Mouse (Mus musculus) stomach, embryonic 15.5 days (tissue): ENCODE measurements around the gene Prph. TPM values are rescaled to one million over a fixed set of nuclear protein-coding genes. Genes with fewer than 3 reads are reported as not detected.
"Not testable (repeated sequence)": the region's sequence is repeated elsewhere in the genome, so short reads cannot be mapped to it uniquely, and the experiment has no call there.

Experiments used
- ATAC-seq: fragments of 200-750 bp; cut with Nextera tagmentation; 2 replicates; pipeline ENCODE4 v1.8.0; 2017; ENCODE audit warnings: low read depth, moderate number of reproducible peaks, moderate TSS enrichment; ENCODE audit not compliant: insufficient read depth, low FRiP score
- H3K27ac ChIP-seq: fragments of 300-500 bp; sonication (generic); 2 replicates; pipeline ENCODE4 v1.5.1; 2015; ENCODE audit warnings: mild to moderate bottlenecking, inconsistent platforms
- H3K27me3 ChIP-seq: fragments of 300-500 bp; sonication (generic); replicated peaks from 2 replicates; pipeline ENCODE4 v1.6.1; 2015; ENCODE audit warnings: inconsistent platforms
- H3K36me3 ChIP-seq: fragments of 300-500 bp; sonication (generic); 2 replicates; pipeline ENCODE4 v1.6.1; 2015; ENCODE audit warnings: inconsistent platforms
- H3K4me1 ChIP-seq: fragments of 300-500 bp; sonication (generic); 2 replicates; pipeline ENCODE4 v1.6.1; 2015; ENCODE audit warnings: inconsistent platforms
- H3K4me2 ChIP-seq: fragments of 300-500 bp; sonication (generic); 2 replicates; pipeline ENCODE4 v1.6.1; 2015; ENCODE audit warnings: mild to moderate bottlenecking, inconsistent platforms
- H3K4me3 ChIP-seq: fragments of 300-500 bp; sonication (generic); replicated peaks from 2 replicates; pipeline ENCODE4 v1.5.1; 2015; ENCODE audit warnings: inconsistent platforms
- H3K9ac ChIP-seq: fragments of 300-500 bp; sonication (generic); 2 replicates; pipeline ENCODE4 v1.6.1; 2015; ENCODE audit warnings: inconsistent platforms
- H3K9me3 ChIP-seq: fragments of 300-500 bp; sonication (generic); 2 replicates; pipeline ENCODE4 v1.6.1; 2016; ENCODE audit warnings: inconsistent platforms
- WGBS: fragments of 180-500 bp; shearing (Covaris S2); methylation state at CpG from one replicate; pipeline ENCODE4 v1.1.7; 2015; 5-methylcytosine and 5-hydroxymethylcytosine counted together
- polyA plus RNA-seq: library from polyadenylated mRNA; unstranded; fragments of >200 nt; fragmentation: Nextera tagmentation; extraction: Ambion mirVana; gene quantifications from 2 replicates; pipeline ENCODE4 v1.2.1, GENCODE M21; 2015

The Prph gene
- polyA plus RNA-seq, 1 experiment from 2014 or later = 38.7 TPM

DNA sequence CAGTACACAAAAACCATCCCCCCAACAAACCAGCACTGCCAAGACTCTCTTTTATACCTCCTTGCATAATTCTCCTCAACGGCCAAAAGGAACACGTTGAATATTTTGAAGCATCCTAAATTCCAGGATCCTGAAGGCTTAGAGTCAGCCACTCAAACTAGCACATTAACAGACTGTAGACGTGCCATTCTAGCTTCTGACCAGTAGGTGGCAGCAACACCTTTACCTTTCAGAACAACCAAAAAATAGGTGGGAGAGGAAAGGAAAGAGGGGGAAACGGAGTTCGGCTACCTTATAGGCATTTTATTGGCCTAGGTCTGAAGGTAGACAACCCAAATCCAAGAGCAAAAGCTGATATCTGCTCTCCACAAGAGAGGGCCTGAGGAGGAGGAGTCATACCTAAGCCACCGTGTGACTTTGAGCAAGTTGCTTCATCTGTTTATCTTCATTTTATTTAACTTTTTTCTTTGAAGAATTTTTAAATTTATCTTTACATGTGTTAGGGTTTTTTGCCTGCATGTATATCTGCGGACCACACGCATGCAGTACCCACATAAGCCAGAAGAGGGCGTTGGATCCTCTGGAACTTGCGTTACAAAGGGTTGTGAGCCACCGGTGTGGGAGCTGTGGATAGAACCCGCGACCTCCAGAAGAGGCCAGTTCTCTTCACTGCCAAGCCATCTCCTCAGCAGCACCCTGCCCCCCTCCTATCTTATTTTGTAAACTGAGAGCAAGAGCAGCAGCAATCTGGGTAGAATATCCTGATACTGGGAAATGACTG is 5.3 kb upstream of the Prph start:
- Histone ChIP-seq H3K27me3 (peaks cover 15% of the 10 kb centered on the region), H3K9ac (no peak overlapping the region), H3K4me2 (no peak overlapping the region), H3K36me3 (no peaks in the 10 kb centered on the region), H3K4me1 (0 out of 2 replicates have a peak, but pooled peaks cover 3% of the 10 kb centered on the region), H3K4me3 (no peak overlapping the region), H3K9me3 (no peaks in the 10 kb centered on the region), H3K27ac (no peak overlapping the region)
- 32% methylated on average over 13 of the region's 13 CpGs for WGBS
- no peak for ATAC-seq

DNA sequence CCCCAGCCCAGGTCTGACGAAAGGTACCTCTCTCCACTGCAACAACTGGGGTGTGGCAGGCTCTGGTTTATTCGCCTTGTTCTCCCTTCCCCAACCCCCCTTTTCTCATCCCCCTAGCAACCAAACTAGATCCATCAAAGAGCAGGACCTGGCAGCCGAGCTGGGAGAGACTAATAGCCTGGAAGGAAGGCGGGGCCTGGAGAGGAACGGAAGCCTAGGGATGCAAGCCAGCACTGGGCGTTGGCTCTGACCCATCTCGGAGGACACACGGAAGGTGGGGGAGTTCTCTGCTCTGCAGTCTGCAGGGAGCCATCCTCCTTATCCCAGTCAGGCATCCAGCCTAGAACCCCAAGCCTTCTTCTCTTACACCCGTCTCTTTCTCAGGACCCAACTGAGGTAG is 1.6 kb upstream of the Prph start:
- 10% methylated on average over 9 of the region's 9 CpGs for WGBS
- H3K9me3 ChIP-seq = no peaks in the 10 kb centered on the region
- no peak for ATAC-seq
- H3K9ac ChIP-seq = no peak overlapping the region
- H3K36me3 ChIP-seq = no peaks in the 10 kb centered on the region
- no peak overlapping the region for H3K4me3 ChIP-seq
- peaks cover 50% of the 10 kb centered on the region for H3K27me3 ChIP-seq
- H3K4me2 ChIP-seq = no peak overlapping the region
- no peak overlapping the region for H3K27ac ChIP-seq
- H3K4me1 ChIP-seq = peaks cover 16% of the 10 kb centered on the region

DNA sequence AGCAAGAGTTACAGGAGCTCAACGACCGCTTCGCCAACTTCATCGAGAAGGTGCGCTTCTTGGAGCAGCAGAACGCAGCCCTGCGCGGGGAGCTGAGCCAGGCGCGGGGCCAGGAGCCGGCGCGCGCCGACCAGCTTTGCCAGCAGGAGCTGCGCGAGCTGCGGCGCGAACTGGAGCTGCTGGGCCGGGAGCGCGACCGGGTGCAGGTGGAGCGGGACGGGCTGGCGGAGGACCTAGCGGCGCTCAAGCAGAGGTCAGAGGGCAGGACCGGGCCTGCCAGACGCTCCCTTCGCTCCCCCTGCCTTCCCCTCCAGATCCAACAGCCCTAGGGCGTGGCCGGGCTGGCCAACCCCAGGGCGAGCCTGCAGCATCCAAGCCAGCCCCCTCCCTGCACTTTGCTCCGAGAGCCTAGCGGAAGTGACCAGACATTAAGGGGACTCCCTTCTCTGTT is 562 bp downstream of the Prph start:
- H3K4me2 ChIP-seq = peak overlapping the region; percentile 79
- no peaks in the 10 kb centered on the region for H3K9me3 ChIP-seq
- peaks cover 16% of the 10 kb centered on the region for H3K4me1 ChIP-seq
- ATAC-seq = no peak; the same call in 1 of the 2 replicates
- WGBS = under 1% methylated on average over 37 of the region's 37 CpGs
- H3K4me3 ChIP-seq = peak overlapping the region; percentile 36
- H3K9ac ChIP-seq = no peak overlapping the region
- peaks cover 58% of the 10 kb centered on the region for H3K27me3 ChIP-seq
- no peaks in the 10 kb centered on the region for H3K36me3 ChIP-seq
- H3K27ac ChIP-seq = no peak overlapping the region

DNA sequence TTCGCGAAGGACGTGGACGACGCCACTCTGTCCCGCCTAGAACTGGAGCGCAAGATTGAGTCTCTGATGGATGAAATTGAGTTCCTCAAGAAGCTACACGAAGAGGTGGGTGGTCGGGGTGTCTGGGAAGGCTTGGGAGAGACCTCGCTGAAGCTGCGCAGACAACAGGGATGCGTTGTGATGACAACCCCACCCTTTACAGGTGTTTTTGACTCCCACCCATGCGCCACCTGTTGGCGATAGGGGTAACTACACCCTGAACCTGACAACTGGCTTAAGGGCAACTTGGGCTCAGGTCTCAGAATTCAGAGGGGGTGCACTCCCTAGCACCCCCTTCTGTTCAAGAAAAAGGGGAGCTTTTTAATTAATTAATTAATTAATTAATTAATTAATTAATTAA is 1.4 kb downstream of the Prph start:
- H3K4me1 ChIP-seq = peaks cover 16% of the 10 kb centered on the region
- WGBS = 7% methylated on average over 14 of the region's 14 CpGs
- H3K4me2 ChIP-seq = peak overlapping the region; percentile 79; the same call in 1 of the 2 replicates
- H3K27me3 ChIP-seq = peaks cover 58% of the 10 kb centered on the region
- no peak for ATAC-seq
- H3K9ac ChIP-seq = no peak overlapping the region
- peak overlapping the region; percentile 36; the same call in 1 of the 2 replicates for H3K4me3 ChIP-seq
- no peak overlapping the region for H3K27ac ChIP-seq
- H3K9me3 ChIP-seq = no peaks in the 10 kb centered on the region
- no peaks in the 10 kb centered on the region for H3K36me3 ChIP-seq

DNA sequence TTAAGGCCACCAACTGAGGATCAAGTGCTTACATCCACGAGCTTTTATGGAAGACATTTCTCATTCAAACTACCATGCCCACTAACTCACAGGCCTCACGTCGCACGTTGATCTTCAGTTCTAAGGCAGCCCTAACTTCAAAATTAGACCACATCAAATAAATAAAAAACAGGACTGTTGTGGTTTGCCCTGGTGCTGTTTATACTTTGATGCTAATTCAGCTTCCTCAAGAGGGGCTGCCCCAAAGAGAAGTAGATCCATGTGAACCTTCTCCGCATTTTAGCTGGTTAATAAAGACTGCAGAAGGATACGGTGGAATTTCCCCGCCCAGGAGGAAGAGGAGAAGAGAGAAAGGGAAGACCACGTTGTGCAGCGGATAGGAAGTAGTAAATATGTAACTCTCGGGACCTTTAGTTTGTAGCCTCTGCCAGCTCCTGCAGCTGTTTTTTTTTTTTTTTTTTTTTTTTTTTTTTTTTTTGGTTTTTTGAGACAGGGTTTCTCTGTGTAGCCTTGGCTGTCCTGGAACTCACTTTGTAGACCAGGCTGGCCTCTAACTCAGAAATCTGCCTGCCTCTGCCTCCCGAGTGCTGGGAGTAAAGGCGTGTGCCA is 10.7 kb downstream of the Prph start:
- Histone ChIP-seq H3K27me3 (no peaks in the 10 kb centered on the region; the same call in 1 of the 2 replicates), H3K4me2 (no peak overlapping the region), H3K36me3 (no peaks in the 10 kb centered on the region), H3K4me1 (no peaks in the 10 kb centered on the region), H3K9ac (no peak overlapping the region), H3K27ac (no peak overlapping the region), H3K9me3 (no peaks in the 10 kb centered on the region), H3K4me3 (no peak overlapping the region)
- WGBS = 72% methylated on average over 12 of the region's 12 CpGs
- ATAC-seq = no peak

DNA sequence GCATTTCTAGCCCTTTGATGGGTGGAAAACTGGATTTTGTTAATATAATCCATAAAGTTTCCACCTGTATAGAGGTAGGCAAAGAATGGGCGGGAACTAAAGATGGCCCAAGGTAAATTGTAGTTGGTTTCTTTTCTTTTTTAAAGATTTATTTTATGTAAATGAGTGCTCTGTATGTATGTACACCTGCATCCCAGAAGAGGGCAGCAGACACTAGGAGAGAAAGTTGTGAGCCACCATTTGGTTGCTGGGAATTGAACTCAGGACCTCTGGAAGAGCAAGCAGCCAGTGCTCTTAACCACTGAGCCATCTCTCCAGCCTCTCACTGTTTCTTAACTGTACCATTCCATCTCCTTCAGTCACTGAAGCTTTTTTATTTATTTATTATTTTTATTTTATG is 17.0 kb downstream of the Prph start:
- H3K4me3 ChIP-seq = no peak overlapping the region
- peaks cover 19% of the 10 kb centered on the region for H3K4me1 ChIP-seq
- no peaks in the 10 kb centered on the region; the same call in 1 of the 2 replicates for H3K27me3 ChIP-seq
- no peak overlapping the region for H3K4me2 ChIP-seq
- WGBS = 83% methylated on average over 1 of the region's 1 CpGs
- 0 out of 2 replicates have a peak, but pooled peaks cover under 1% of the 10 kb centered on the region for H3K36me3 ChIP-seq
- no peak overlapping the region for H3K27ac ChIP-seq
- no peak for ATAC-seq
- no peaks in the 10 kb centered on the region for H3K9me3 ChIP-seq
- H3K9ac ChIP-seq = no peak overlapping the region

DNA sequence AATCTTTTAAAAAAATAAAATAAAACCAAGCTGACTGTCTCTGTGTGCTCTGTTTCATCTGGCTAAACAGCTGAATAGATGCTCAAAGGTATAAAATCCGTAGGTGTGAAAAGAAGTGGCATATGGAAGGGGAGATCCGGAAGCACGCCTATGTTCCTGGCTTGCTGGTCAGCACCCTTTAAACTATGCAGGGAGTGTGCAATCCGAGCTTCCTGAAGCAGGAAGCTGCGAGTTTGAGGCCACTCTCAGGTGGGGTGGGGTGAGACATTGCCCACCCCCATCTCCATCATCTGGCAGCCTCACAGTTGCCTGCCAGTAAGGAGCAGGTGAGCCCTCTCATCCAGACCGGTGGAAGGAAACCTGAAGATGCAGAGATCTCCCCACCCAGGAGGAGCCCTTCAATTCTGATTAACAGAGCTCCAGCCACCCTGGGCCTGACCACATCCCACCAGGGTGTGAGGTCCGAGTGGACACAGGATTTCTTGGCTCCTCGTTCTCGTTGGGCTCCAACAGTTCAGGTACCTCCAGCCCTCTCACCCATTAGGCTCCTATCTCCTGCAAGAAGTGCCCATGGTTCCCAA is 19.1 kb downstream of the Prph start, which contains the start of gene Troap:
Troap (plus strand) TSS at position 557 of the 581 bp plus-strand sequence.
- H3K9ac ChIP-seq = peak within 1 kb of the TSS; percentile 61
- 20% methylated on average over 9 of the region's 9 CpGs for WGBS
- 0 out of 2 replicates have a peak, but pooled peaks cover 3% of the 10 kb centered on the region for H3K36me3 ChIP-seq
- H3K27me3 ChIP-seq = no peaks in the 10 kb centered on the region
- H3K4me3 ChIP-seq = peak within 1 kb of the TSS; percentile 57
- H3K27ac ChIP-seq = peak within 1 kb of the TSS; percentile 95
- peak within 1 kb of the TSS; percentile 95 for H3K4me2 ChIP-seq
- peaks cover 22% of the 10 kb centered on the region for H3K4me1 ChIP-seq
- no peaks in the 10 kb centered on the region for H3K9me3 ChIP-seq
- ATAC-seq = 0 out of 2 replicates have a peak, but pooled peaks have one; percentile 4

DNA sequence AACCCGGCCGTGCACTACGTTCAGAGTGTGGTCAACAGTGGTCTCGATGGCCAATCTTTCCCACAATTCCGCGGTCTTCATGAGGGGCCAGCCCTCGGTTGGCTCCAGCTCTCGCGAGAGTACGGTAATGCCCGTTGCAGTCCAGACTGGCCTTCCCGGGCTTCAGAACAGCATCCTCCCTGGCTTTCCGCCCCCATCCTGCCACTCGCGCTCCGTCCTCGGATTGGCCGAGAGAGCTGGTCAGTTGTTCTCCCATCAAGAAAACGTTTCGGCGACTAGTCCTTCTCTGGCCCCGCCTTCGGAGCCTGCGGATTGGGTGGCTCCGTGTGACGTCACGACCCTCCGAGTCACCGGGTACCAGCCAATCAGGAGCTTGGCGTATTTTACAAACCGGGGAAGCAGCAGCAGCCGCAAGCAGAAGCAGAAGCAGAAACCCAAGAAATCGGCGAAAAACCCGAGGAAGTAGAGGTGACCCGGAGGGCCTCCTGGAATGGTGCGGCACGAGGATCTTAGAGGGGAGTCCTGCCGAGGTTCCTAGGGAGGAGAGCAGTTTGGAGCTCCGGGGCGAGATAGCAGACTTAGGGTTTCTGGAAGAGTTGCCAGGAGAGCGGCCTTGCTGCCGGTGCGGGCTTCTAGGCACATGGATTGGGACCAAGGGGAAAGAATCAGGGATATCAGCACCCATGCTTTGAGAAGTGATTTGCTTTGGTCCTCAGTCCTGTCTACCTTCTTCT is 19.8 kb downstream of the Prph start:
- under 1% methylated on average over 44 of the region's 44 CpGs for WGBS
- peak overlapping the region; percentile 57 for H3K4me3 ChIP-seq
- H3K4me2 ChIP-seq = peak overlapping the region; percentile 95
- H3K9ac ChIP-seq = peak overlapping the region; percentile 61
- H3K4me1 ChIP-seq = peaks cover 22% of the 10 kb centered on the region
- ATAC-seq = peak; percentile 97
- H3K27me3 ChIP-seq = no peaks in the 10 kb centered on the region
- H3K36me3 ChIP-seq = 0 out of 2 replicates have a peak, but pooled peaks cover 3% of the 10 kb centered on the region
- H3K9me3 ChIP-seq = no peaks in the 10 kb centered on the region
- H3K27ac ChIP-seq = peak overlapping the region; percentile 95

DNA sequence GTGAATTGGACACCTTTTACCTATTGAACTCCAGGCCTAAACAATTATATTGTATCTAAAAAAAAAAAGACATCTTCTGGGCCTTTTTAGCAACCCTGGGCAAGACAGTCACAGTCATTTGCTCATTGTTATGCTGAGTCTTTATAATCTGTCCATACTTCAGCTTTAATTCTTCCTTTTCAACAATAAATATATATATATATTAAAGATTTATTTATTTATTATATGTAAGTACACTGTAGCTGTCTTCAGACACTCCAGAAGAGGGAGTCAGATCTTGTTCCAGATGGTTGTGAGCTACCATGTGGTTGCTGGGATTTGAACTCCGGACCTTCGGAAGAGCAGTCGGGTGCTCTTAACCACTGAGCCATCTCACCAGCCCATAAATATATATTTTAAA is 21.0 kb downstream of the Prph start:
- not testable (repeated sequence) for H3K9ac ChIP-seq, ATAC-seq, H3K9me3 ChIP-seq, H3K27ac ChIP-seq, H3K36me3 ChIP-seq, H3K27me3 ChIP-seq
- Histone ChIP-seq H3K4me1 (peaks cover 22% of the 10 kb centered on the region), H3K4me2 (peak overlapping the region; percentile 95), H3K4me3 (peak overlapping the region; percentile 57)
- 99% methylated on average over 3 of the region's 3 CpGs for WGBS

DNA sequence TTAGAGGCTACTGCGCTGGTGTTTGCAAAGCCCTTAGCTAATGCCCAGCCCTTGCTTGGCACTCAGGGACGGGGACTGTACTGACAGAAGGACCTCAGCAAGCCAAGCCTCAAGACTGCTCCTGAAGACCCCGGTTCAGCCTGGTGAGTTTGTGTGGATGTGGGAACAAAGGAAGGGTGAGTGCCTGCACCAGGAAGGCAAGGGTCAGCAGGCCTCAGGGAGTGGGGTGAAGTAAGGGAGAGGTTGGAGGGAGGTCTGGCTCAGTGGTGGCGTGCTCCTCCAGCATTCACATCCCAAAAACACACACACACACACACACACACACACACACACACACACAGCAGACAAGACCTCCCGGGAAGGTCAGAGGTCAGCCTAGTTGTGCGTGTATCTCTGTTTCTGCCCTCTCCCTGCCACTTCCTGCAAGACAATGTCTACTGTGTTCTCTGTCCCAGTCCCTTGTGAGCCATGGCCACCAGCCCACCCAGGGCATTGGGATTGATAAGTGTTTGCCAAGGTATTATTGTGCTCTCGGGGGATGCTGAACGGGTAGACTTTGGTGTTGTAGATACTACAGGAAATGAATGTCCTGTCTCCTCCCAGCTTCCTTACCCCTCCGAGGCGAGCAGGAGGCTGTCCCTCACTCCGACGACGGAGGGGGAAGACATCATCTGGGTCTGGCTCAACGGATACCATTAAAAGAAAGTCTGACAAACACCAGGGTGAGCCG is 23.4 kb downstream of the Prph start:
- Histone ChIP-seq H3K27me3 (no peaks in the 10 kb centered on the region), H3K4me2 (no peak overlapping the region), H3K9ac (no peak overlapping the region), H3K36me3 (peaks cover 24% of the 10 kb centered on the region), H3K4me3 (no peak overlapping the region), H3K27ac (no peak overlapping the region), H3K9me3 (no peaks in the 10 kb centered on the region), H3K4me1 (peaks cover 22% of the 10 kb centered on the region)
- WGBS = 81% methylated on average over 14 of the region's 15 CpGs
- ATAC-seq = no peak

DNA sequence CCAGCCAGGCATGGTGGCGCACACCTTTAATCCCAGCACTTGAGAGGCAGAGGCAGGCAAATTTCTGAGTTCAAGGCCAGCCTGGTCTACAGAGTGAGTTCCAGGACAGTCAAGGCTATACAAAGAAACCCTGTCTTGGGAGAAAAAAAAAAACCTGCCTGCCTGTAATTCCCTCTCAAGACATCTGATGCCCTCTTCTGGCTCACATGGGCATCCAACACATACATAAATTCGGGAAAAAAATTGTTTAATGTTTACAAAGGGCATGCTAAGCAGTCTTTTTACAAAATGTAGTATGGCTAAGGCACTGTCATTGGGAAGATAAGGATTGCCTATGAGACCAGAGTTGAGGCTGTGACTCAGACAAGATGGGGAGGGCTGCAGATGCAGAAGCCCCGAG is 24.8 kb downstream of the Prph start:
- ATAC-seq = no peak
- H3K36me3 ChIP-seq = peaks cover 28% of the 10 kb centered on the region
- no peak overlapping the region for H3K4me3 ChIP-seq
- WGBS = 69% methylated on average over 3 of the region's 3 CpGs
- peaks cover 28% of the 10 kb centered on the region for H3K4me1 ChIP-seq
- H3K9me3 ChIP-seq = no peaks in the 10 kb centered on the region
- H3K4me2 ChIP-seq = no peak overlapping the region
- peaks cover 12% of the 10 kb centered on the region; the same call in 1 of the 2 replicates for H3K27me3 ChIP-seq
- H3K27ac ChIP-seq = no peak overlapping the region
- no peak overlapping the region for H3K9ac ChIP-seq
